Mouse (Mus musculus): ENCODE results near the gene Col1a1.

The Col1a1 gene

GRCm38 (mm10) chr11:94997596-94997995 lies 61.6 kb downstream of the Col1a1 start:
- DNase-seq, result no peak

- peak in 1 of 2 experiments; percentile 33 for DNase-seq
These were observed 62.1 kb downstream of the Col1a1 start for GRCm38 (mm10) chr11:94998041-94998531.

- DNase-seq, result no peak
These were observed 64.1 kb downstream of the Col1a1 start for GRCm38 (mm10) chr11:95000128-95000527.

GRCm38 (mm10) chr11:95000548-95000947 lies 64.5 kb downstream of the Col1a1 start:
- DNase-seq, result peak in 1 of 2 experiments; percentile 55

- DNase-seq, result peak; percentile 39 to 64
These were observed 65.0 kb downstream of the Col1a1 start for GRCm38 (mm10) chr11:95001058-95001457.

GRCm38 (mm10) chr11:95001584-95002347 lies 65.7 kb downstream of the Col1a1 start:
- DNase-seq, result no peak

Measured in spleen, adult 18-20 months (tissue).